Mouse (Mus musculus) frontal cortex, postnatal 14 days (tissue): ENCODE data around the gene Bdnf.

Experiments
- DNase-seq, 2 experiments: peaks; one replicate each; pipeline ENCODE4 v3.0.0; 2022; ENCODE audit warnings: low spot score in 2 of 2

The Bdnf gene

GRCm38 (mm10) chr2:109704053-109704452 is 29.6 kb downstream of the Bdnf start:
- DNase-seq: no peak

- no peak for DNase-seq
Observed at GRCm38 (mm10) chr2:109706524-109706923, 32.0 kb downstream of the Bdnf start.

- no peak for DNase-seq
Observed at GRCm38 (mm10) chr2:109709346-109709745, 34.8 kb downstream of the Bdnf start.

- no peak for DNase-seq
Observed at GRCm38 (mm10) chr2:109711049-109711448, 36.5 kb downstream of the Bdnf start.

GRCm38 (mm10) chr2:109725261-109725660 is 50.8 kb downstream of the Bdnf start:
- no peak for DNase-seq

GRCm38 (mm10) chr2:109725831-109726230 is 51.3 kb downstream of the Bdnf start:
- DNase-seq: no peak

GRCm38 (mm10) chr2:109729221-109729620 is 54.7 kb downstream of the Bdnf start:
- DNase-seq: no peak

GRCm38 (mm10) chr2:109733201-109734039 is 58.9 kb downstream of the Bdnf start:
- no peak for DNase-seq

GRCm38 (mm10) chr2:109734228-109734627 is 59.7 kb downstream of the Bdnf start:
- no peak for DNase-seq

- no peak for DNase-seq
Observed at GRCm38 (mm10) chr2:109734666-109735065, 60.2 kb downstream of the Bdnf start.

- no peak for DNase-seq
Observed at GRCm38 (mm10) chr2:109735347-109735746, 60.8 kb downstream of the Bdnf start.

- no peak for DNase-seq
Observed at GRCm38 (mm10) chr2:109736306-109736705, 61.8 kb downstream of the Bdnf start.

GRCm38 (mm10) chr2:109738331-109738730 is 63.8 kb downstream of the Bdnf start:
- DNase-seq: no peak

GRCm38 (mm10) chr2:109743208-109743960 is 68.9 kb downstream of the Bdnf start:
- DNase-seq: no peak

- no peak for DNase-seq
Observed at GRCm38 (mm10) chr2:109746223-109746622, 71.7 kb downstream of the Bdnf start.

GRCm38 (mm10) chr2:109748412-109748811 is 73.9 kb downstream of the Bdnf start:
- DNase-seq: no peak

- DNase-seq: no peak
Observed at GRCm38 (mm10) chr2:109748815-109749214, 74.3 kb downstream of the Bdnf start.

GRCm38 (mm10) chr2:109749964-109750363 is 75.5 kb downstream of the Bdnf start:
- DNase-seq: no peak

- no peak for DNase-seq
Observed at GRCm38 (mm10) chr2:109750484-109750883, 76.0 kb downstream of the Bdnf start.

- no peak for DNase-seq
Observed at GRCm38 (mm10) chr2:109756305-109756704, 81.8 kb downstream of the Bdnf start.

- DNase-seq: no peak
Observed at GRCm38 (mm10) chr2:109766772-109767171, 92.3 kb downstream of the Bdnf start.

- DNase-seq: no peak
Observed at GRCm38 (mm10) chr2:109768814-109769213, 94.3 kb downstream of the Bdnf start.

- DNase-seq: no peak
Observed at GRCm38 (mm10) chr2:109776374-109776773, 101.9 kb downstream of the Bdnf start.
